In the genomic region with DNA sequence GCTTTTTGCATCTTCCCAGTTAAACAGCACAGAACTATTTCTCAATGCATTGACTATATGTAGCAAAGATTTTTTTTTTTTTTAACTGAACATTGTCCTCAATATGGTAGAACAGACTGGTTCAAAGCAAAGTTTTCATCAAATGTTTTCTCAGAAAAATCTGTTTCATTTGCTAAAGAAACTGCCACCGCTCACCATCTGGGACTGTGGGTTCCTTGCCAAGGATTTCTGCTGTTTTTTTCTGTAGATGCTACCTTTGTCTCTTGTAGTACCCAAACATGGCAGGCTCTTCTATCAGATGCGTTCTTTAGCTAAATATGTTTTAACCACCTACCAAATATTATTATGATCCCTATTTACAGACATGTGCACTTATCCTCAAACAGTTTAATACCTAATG, we compare ENCODE assay signal across 12 mouse cellular contexts.
DNase-seq lines count a peak whose midpoint lies in the region; ATAC-seq and TF ChIP-seq lines count a peak whose summit lies in the region.
"Had no signal": no experiment of that assay in that cellular context is flagged by ENCODE, and none has a peak within 500 bp of the region (broad histone marks: within the 10 kb centered on the region; RNA-seq: fewer than 3 reads in every experiment).

No protein-coding gene starts in this region.

- H3K27me3 ChIP-seq in forebrain, embryonic 14.5 days (replicated peaks; ENCODE audit: control insufficient read depth, insufficient read depth, low read length) = no peaks in the 10 kb centered on the region
- no peaks in the 10 kb centered on the region for H3K27me3 ChIP-seq in forebrain, embryonic 11.5 days (ENCODE audit: control insufficient read depth, insufficient read depth, low read length)
- H3K27me3 ChIP-seq: kidney, embryonic 15.5 days; midbrain, embryonic 13.5 days had no signal

- H3K27ac ChIP-seq in forebrain, embryonic 14.5 days (ENCODE audit: low read depth, low read length) = no peak overlapping the region
- H3K27ac ChIP-seq in forebrain, embryonic 11.5 days (ENCODE audit: low read depth, low read length) = no peak overlapping the region
- H3K27ac ChIP-seq: kidney, embryonic 15.5 days; midbrain, embryonic 13.5 days had no signal

- peak; percentile 76 for DNase-seq in forebrain, embryonic 14.5 days (ENCODE audit: low spot score)
- no peak for DNase-seq in forebrain, embryonic 11.5 days (ENCODE audit: low spot score)
- DNase-seq in brain, embryonic 14.5 days (ENCODE audit: low read depth) = peak; percentile 82
- DNase-seq in layer of hippocampus, adult 11-12 months (ENCODE audit: low spot score) = peak; percentile 36
- DNase-seq in left cerebral cortex, postnatal 36 days (ENCODE audit: low spot score in 2 of 2) = peak; percentile 16 to 32
- no peak for DNase-seq in ovary, postnatal 14 days (ENCODE audit: low spot score)
- DNase-seq in kidney, postnatal 36 days = no peak
- DNase-seq in thymus, postnatal 14 days = no peak
- DNase-seq: lung, adult 2 months had no signal

- no peak overlapping the region for H3K4me2 ChIP-seq in forebrain, embryonic 14.5 days (ENCODE audit: low read length)
- H3K4me2 ChIP-seq in forebrain, embryonic 11.5 days (ENCODE audit: low read depth, low read length, severe bottlenecking) = no peak overlapping the region
- H3K4me2 ChIP-seq: kidney, embryonic 15.5 days; midbrain, embryonic 13.5 days had no signal

- H3K9ac ChIP-seq in forebrain, embryonic 14.5 days (ENCODE audit: low read length) = no peak overlapping the region
- no peak overlapping the region for H3K9ac ChIP-seq in forebrain, embryonic 11.5 days (ENCODE audit: low read length)
- H3K9ac ChIP-seq: kidney, embryonic 15.5 days; midbrain, embryonic 13.5 days had no signal

- no peak for TF ChIP-seq CTCF in brain, embryonic 14.5 days (IDR thresholded peaks at IDR 0.05; ENCODE audit: borderline replicate concordance, extremely low read depth, insufficient read depth, insufficient read length)

- H3K4me3 ChIP-seq in forebrain, embryonic 14.5 days (ENCODE audit: low read depth, low read length) = no peak overlapping the region
- H3K4me3 ChIP-seq in forebrain, embryonic 11.5 days (ENCODE audit: low read depth, low read length) = no peak overlapping the region
- H3K4me3 ChIP-seq: kidney, embryonic 15.5 days; midbrain, embryonic 13.5 days; myocyte had no signal

- H3K36me3 ChIP-seq in forebrain, embryonic 14.5 days (ENCODE audit: control insufficient read depth, insufficient read depth, low read length) = no peaks in the 10 kb centered on the region
- H3K36me3 ChIP-seq in forebrain, embryonic 11.5 days (ENCODE audit: control insufficient read depth, insufficient read depth, low read length) = no peaks in the 10 kb centered on the region
- H3K36me3 ChIP-seq: kidney, embryonic 15.5 days; midbrain, embryonic 13.5 days had no signal

- TF ChIP-seq POLR2A in brain, embryonic 14.5 days (IDR thresholded peaks at IDR 0.05; ENCODE audit: borderline replicate concordance, extremely low read depth, insufficient read depth, insufficient read length, poor library complexity, severe bottlenecking) = no peak

- peak; percentile 66; the same call in 1 of the 2 replicates for ATAC-seq in forebrain, embryonic 14.5 days
- ATAC-seq in forebrain, embryonic 11.5 days (replicated peaks; ENCODE audit: low FRiP score) = no peak
- ATAC-seq: midbrain, embryonic 13.5 days had no signal

- intact Hi-C loops in left cerebral cortex, postnatal 36 days (cut with DNase I) = no loop called here

- 74% methylated on average over 2 of the region's 2 CpGs for WGBS in forebrain, embryonic 14.5 days
- 93% methylated on average over 2 of the region's 2 CpGs for WGBS in forebrain, embryonic 11.5 days

- no peaks in the 10 kb centered on the region for H3K9me3 ChIP-seq in forebrain, embryonic 14.5 days (replicated peaks; ENCODE audit: control insufficient read depth, low read length)
- no peaks in the 10 kb centered on the region for H3K9me3 ChIP-seq in forebrain, embryonic 11.5 days (ENCODE audit: control insufficient read depth, low read length)
- H3K9me3 ChIP-seq: kidney, embryonic 15.5 days; midbrain, embryonic 13.5 days had no signal

- no peaks in the 10 kb centered on the region for H3K4me1 ChIP-seq in forebrain, embryonic 14.5 days (ENCODE audit: control insufficient read depth, insufficient read depth, low read length)
- no peaks in the 10 kb centered on the region for H3K4me1 ChIP-seq in forebrain, embryonic 11.5 days (replicated peaks; ENCODE audit: control insufficient read depth, insufficient read depth, low read length)
- H3K4me1 ChIP-seq: kidney, embryonic 15.5 days; midbrain, embryonic 13.5 days had no signal

Comparison
In these comparisons a context has a peak if more than half of its experiments do, and no peak if none do; other contexts are left out.
1. DNase-seq: peak in forebrain, embryonic 14.5 days (single experiment), brain, embryonic 14.5 days (single experiment), layer of hippocampus, adult 11-12 months (single experiment) and left cerebral cortex, postnatal 36 days (2 of 2); none in forebrain, embryonic 11.5 days (single experiment), ovary, postnatal 14 days (single experiment), kidney, postnatal 36 days (0 of 2) and thymus, postnatal 14 days (single experiment).